Mouse (Mus musculus): ENCODE results near the gene Olfr298. TPM values are rescaled to one million over a fixed set of nuclear protein-coding genes. Genes with fewer than 3 reads are reported as not detected.

The Olfr298 gene
- total RNA-seq (2023) = not detected

GRCm38 (mm10) chr7:86492384-86492783 lies at the start of gene Olfr298:
Gene Olfr298 (minus strand): TSS chr7:86492484.

GRCm38 (mm10) chr7:86519668-86520067 lies 27.4 kb upstream of the Olfr298 start, which contains the start of gene Olfr297:
Gene Olfr297 (plus strand): TSS chr7:86519968.

GRCm38 (mm10) chr7:86459621-86460020 lies 32.7 kb downstream of the Olfr298 start, which contains the start of gene Olfr299:
Gene Olfr299 (plus strand): TSS chr7:86459921.

Other genes with a start within 250 kb of the Olfr298 start
- not detected for gene Vmn2r76, start 246.2 kb downstream of the Olfr298 start, total RNA-seq (2023)
- gene Olfr310, start 215.3 kb downstream of the Olfr298 start, total RNA-seq (2023) = not detected
- gene Olfr309, start 178.8 kb downstream of the Olfr298 start, total RNA-seq (2023) = not detected
- not detected for gene Olfr308, start 166.9 kb downstream of the Olfr298 start, total RNA-seq (2023)
- gene Olfr307, start 154.9 kb downstream of the Olfr298 start, total RNA-seq (2023) = not detected
- not detected for gene Olfr305, start 125.6 kb downstream of the Olfr298 start, total RNA-seq (2023)
- gene Olfr304, start 105.8 kb downstream of the Olfr298 start, total RNA-seq (2023) = not detected
- not detected for gene Olfr303, start 94.7 kb downstream of the Olfr298 start, total RNA-seq (2023)
- gene Olfr301, start 88.6 kb downstream of the Olfr298 start, total RNA-seq (2023) = not detected
- not detected for gene Olfr299, start 32.6 kb downstream of the Olfr298 start, total RNA-seq (2023)
- gene Olfr297, start 27.5 kb upstream of the Olfr298 start, total RNA-seq (2023) = not detected
- gene Olfr295, start 91.4 kb upstream of the Olfr298 start, total RNA-seq (2023) = not detected
- gene Olfr294, start 124.2 kb upstream of the Olfr298 start, total RNA-seq (2023) = not detected
- gene Olfr293, start 156.6 kb upstream of the Olfr298 start, total RNA-seq (2023) = not detected
- not detected for gene Olfr292, start 195.8 kb upstream of the Olfr298 start, total RNA-seq (2023)

All from CD8-positive naive resting alpha-beta T cell, adult 57 days (primary cell).